Mouse (Mus musculus) hindbrain, embryonic 14.5 days (tissue): ENCODE data around the gene Hnrnph2. TPM values are rescaled to one million over a fixed set of nuclear protein-coding genes. Genes with fewer than 3 reads are reported as not detected.

Source experiments
- ATAC-seq: fragments of 200-750 bp; cut with Nextera tagmentation; 2 replicates; pipeline ENCODE4 v1.8.0; 2017; ENCODE audit warnings: moderate number of reproducible peaks, mild to moderate bottlenecking, moderate TSS enrichment, moderate library complexity; ENCODE audit not compliant: low FRiP score
- DNase-seq: peaks from one replicate; pipeline ENCODE4 v3.0.0-alpha.2; 2015; ENCODE audit warnings: low spot score
- H3K27ac ChIP-seq: fragments of 300-500 bp; sonication (generic); 2 replicates; pipeline ENCODE4 v1.5.1; 2014; ENCODE audit warnings: mild to moderate bottlenecking, moderate library complexity
- H3K27me3 ChIP-seq: fragments of 300-500 bp; sonication (generic); 2 replicates; pipeline ENCODE4 v1.6.1; 2014; ENCODE audit warnings: mild to moderate bottlenecking, low read length, mixed read lengths; ENCODE audit not compliant: control insufficient read depth, insufficient read depth
- H3K36me3 ChIP-seq: fragments of 300-500 bp; sonication (generic); replicated peaks from 2 replicates; pipeline ENCODE4 v1.6.1; 2014; ENCODE audit not compliant: control insufficient read depth, insufficient read depth
- H3K4me1 ChIP-seq: fragments of 300-500 bp; sonication (generic); replicated peaks from 2 replicates; pipeline ENCODE4 v1.6.1; 2014; ENCODE audit warnings: antibody characterized with exemption, low read length, mixed read lengths; ENCODE audit not compliant: control insufficient read depth, insufficient read depth
- H3K4me2 ChIP-seq: fragments of 300-500 bp; sonication (generic); replicated peaks from 2 replicates; pipeline ENCODE4 v1.6.1; 2014; ENCODE audit warnings: mild to moderate bottlenecking, moderate library complexity
- H3K4me3 ChIP-seq: fragments of 300-500 bp; sonication (generic); replicated peaks from 2 replicates; pipeline ENCODE4 v1.5.1; 2014; ENCODE audit warnings: mild to moderate bottlenecking, low read length
- H3K9ac ChIP-seq: fragments of 300-500 bp; sonication (generic); 2 replicates; pipeline ENCODE4 v1.6.1; 2014
- H3K9me3 ChIP-seq: fragments of 300-500 bp; sonication (generic); 2 replicates; pipeline ENCODE4 v1.6.1; 2016; ENCODE audit warnings: low read length; ENCODE audit not compliant: control insufficient read depth
- WGBS: fragments of 180-500 bp; shearing (Covaris S2); extraction: QIAGEN DNeasy Blood & Tissue Kit; methylation state at CpG from one replicate; pipeline ENCODE4 v1.1.7; 2014; 5-methylcytosine and 5-hydroxymethylcytosine counted together
- polyA plus RNA-seq: library from polyadenylated mRNA; unstranded; fragments of >200 nt; fragmentation: Nextera tagmentation; extraction: Ambion mirVana; gene quantifications from 2 replicates; pipeline ENCODE4 v1.2.1, GENCODE M21; 2014

Hnrnph2 gene
- polyA plus RNA-seq, 1 experiment from 2014 or later, result 90.2 TPM

GRCm38 (mm10) chrX:134582888-134583669 lies 17.9 kb upstream of the Hnrnph2 start, which contains the start of gene Btk:
Gene Btk, minus strand, starts transcription at chrX:134583570.
- Histone ChIP-seq H3K4me1 (peaks cover 11% of the 10 kb centered on the region; the same call in 1 of the 2 replicates), H3K4me3 (no peak within 1 kb of the TSS), H3K36me3 (peaks cover 7% of the 10 kb centered on the region; the same call in 1 of the 2 replicates), H3K27ac (no peak within 1 kb of the TSS), H3K9me3 (no peaks in the 10 kb centered on the region), H3K9ac (no peak within 1 kb of the TSS), H3K4me2 (no peak within 1 kb of the TSS), H3K27me3 (0 out of 2 replicates have a peak, but pooled peaks cover 2% of the 10 kb centered on the region)
- WGBS, result 87% methylated on average over 11 of the region's 11 CpGs
- no peak for ATAC-seq
- DNase-seq, result no peak

GRCm38 (mm10) chrX:134585103-134586002 lies 15.6 kb upstream of the Hnrnph2 start, which contains the start of gene Rpl36a:
Gene Rpl36a, plus strand, starts transcription at chrX:134585654.
- peak within 1 kb of the TSS; percentile 67 for H3K9ac ChIP-seq
- H3K27me3 ChIP-seq, result 0 out of 2 replicates have a peak, but pooled peaks cover 2% of the 10 kb centered on the region
- ATAC-seq, result peak; percentile 98
- peak within 1 kb of the TSS; percentile 65 for H3K4me2 ChIP-seq
- H3K4me3 ChIP-seq, result peak within 1 kb of the TSS; percentile 49
- DNase-seq, result peak; percentile 87
- H3K36me3 ChIP-seq, result peaks cover 16% of the 10 kb centered on the region; the same call in 1 of the 2 replicates
- no peaks in the 10 kb centered on the region for H3K9me3 ChIP-seq
- H3K4me1 ChIP-seq, result peaks cover 11% of the 10 kb centered on the region; the same call in 1 of the 2 replicates
- 22% methylated on average over 45 of the region's 45 CpGs for WGBS
- H3K27ac ChIP-seq, result peak within 1 kb of the TSS; percentile 84

GRCm38 (mm10) chrX:134586447-134586846 lies 14.5 kb upstream of the Hnrnph2 start:
- peak overlapping the region; percentile 49 for H3K4me3 ChIP-seq
- ATAC-seq, result no peak
- peak overlapping the region; percentile 67 for H3K9ac ChIP-seq
- no peak for DNase-seq
- peaks cover 16% of the 10 kb centered on the region; the same call in 1 of the 2 replicates for H3K36me3 ChIP-seq
- H3K27me3 ChIP-seq, result 0 out of 2 replicates have a peak, but pooled peaks cover 2% of the 10 kb centered on the region
- H3K9me3 ChIP-seq, result no peaks in the 10 kb centered on the region
- H3K27ac ChIP-seq, result no peak overlapping the region
- peak overlapping the region; percentile 65 for H3K4me2 ChIP-seq
- WGBS, result 36% methylated on average over 8 of the region's 8 CpGs
- H3K4me1 ChIP-seq, result peaks cover 11% of the 10 kb centered on the region; the same call in 1 of the 2 replicates

GRCm38 (mm10) chrX:134588261-134588660 lies 12.7 kb upstream of the Hnrnph2 start:
- ATAC-seq (no peak), DNase-seq (no peak)
- Histone ChIP-seq H3K9ac (no peak overlapping the region), H3K36me3 (peaks cover 16% of the 10 kb centered on the region; the same call in 1 of the 2 replicates), H3K27me3 (0 out of 2 replicates have a peak, but pooled peaks cover 2% of the 10 kb centered on the region), H3K9me3 (no peaks in the 10 kb centered on the region), H3K4me1 (peaks cover 11% of the 10 kb centered on the region; the same call in 1 of the 2 replicates), H3K4me2 (no peak overlapping the region), H3K4me3 (no peak overlapping the region), H3K27ac (no peak overlapping the region)
- WGBS, result 87% methylated on average over 4 of the region's 4 CpGs

GRCm38 (mm10) chrX:134588997-134589396 lies 12.0 kb upstream of the Hnrnph2 start:
- ATAC-seq, result no peak
- 84% methylated on average over 3 of the region's 3 CpGs for WGBS
- H3K27me3 ChIP-seq, result no peaks in the 10 kb centered on the region

GRCm38 (mm10) chrX:134589836-134590235 lies 11.1 kb upstream of the Hnrnph2 start:
- Histone ChIP-seq H3K4me3 (no peak overlapping the region), H3K4me1 (peaks cover 9% of the 10 kb centered on the region; the same call in 1 of the 2 replicates), H3K27me3 (no peaks in the 10 kb centered on the region), H3K36me3 (peaks cover 16% of the 10 kb centered on the region; the same call in 1 of the 2 replicates), H3K9ac (no peak overlapping the region), H3K4me2 (no peak overlapping the region), H3K9me3 (no peaks in the 10 kb centered on the region), H3K27ac (no peak overlapping the region)
- 66% methylated on average over 5 of the region's 5 CpGs for WGBS
- DNase-seq, result no peak
- no peak for ATAC-seq

More at GRCm38 (mm10) chrX:134588997-134589396, 12.0 kb upstream of the Hnrnph2 start:
- Histone ChIP-seq H3K4me1 (peaks cover 11% of the 10 kb centered on the region; the same call in 1 of the 2 replicates), H3K4me2 (no peak overlapping the region), H3K9me3 (no peaks in the 10 kb centered on the region), H3K4me3 (no peak overlapping the region), H3K27ac (no peak overlapping the region), H3K9ac (no peak overlapping the region), H3K36me3 (peaks cover 16% of the 10 kb centered on the region; the same call in 1 of the 2 replicates)
- no peak for DNase-seq

GRCm38 (mm10) chrX:134599922-134600565 lies 935 bp upstream of the Hnrnph2 start:
- Histone ChIP-seq H3K4me2 (peak overlapping the region; percentile 57), H3K4me3 (peak overlapping the region; percentile 50), H3K36me3 (no peaks in the 10 kb centered on the region), H3K9ac (peak overlapping the region; percentile 58), H3K4me1 (peaks cover 13% of the 10 kb centered on the region; the same call in 1 of the 2 replicates), H3K27ac (peak overlapping the region; percentile 51), H3K27me3 (no peaks in the 10 kb centered on the region), H3K9me3 (no peaks in the 10 kb centered on the region)
- 0 out of 2 replicates have a peak, but pooled peaks have one; percentile 1 for ATAC-seq
- no peak for DNase-seq
- 26% methylated on average over 10 of the region's 10 CpGs for WGBS

GRCm38 (mm10) chrX:134601380-134602120 lies 571 bp downstream of the Hnrnph2 start:
- 17% methylated on average over 35 of the region's 43 CpGs for WGBS
- DNase-seq, result peak; percentile 56
- Histone ChIP-seq H3K27ac (peak overlapping the region; percentile 96), H3K9ac (peak overlapping the region; percentile 63), H3K4me3 (peak overlapping the region; percentile 50), H3K4me2 (peak overlapping the region; percentile 63), H3K27me3 (no peaks in the 10 kb centered on the region), H3K36me3 (no peaks in the 10 kb centered on the region), H3K9me3 (no peaks in the 10 kb centered on the region), H3K4me1 (peaks cover 13% of the 10 kb centered on the region; the same call in 1 of the 2 replicates)
- ATAC-seq, result peak; percentile 86
